Mouse (Mus musculus) heart, adult 2 months (tissue): ENCODE measurements at regions not wholly inside any gene's neighbourhood (a gene's known extent, or its start where the extent isn't known, plus 50 kb on each side); places are given as distances from the start of the nearest gene placed in this dataset.

Experiments used
- CTCF ChIP-seq: fragments of 200-600 bp; IDR thresholded peaks from 2 replicates; pipeline ENCODE4 v1.8.1; 2022; ENCODE audit warnings: antibody characterized with exemption, mild to moderate bottlenecking, moderate library complexity
- POLR2A ChIP-seq: fragments of 200-500 bp; IDR thresholded peaks from 2 replicates; pipeline ENCODE4 v1.6.1; 2011; ENCODE audit warnings: mild to moderate bottlenecking, low read depth, low read length, control low read depth; ENCODE audit not compliant: insufficient read depth

DNA sequence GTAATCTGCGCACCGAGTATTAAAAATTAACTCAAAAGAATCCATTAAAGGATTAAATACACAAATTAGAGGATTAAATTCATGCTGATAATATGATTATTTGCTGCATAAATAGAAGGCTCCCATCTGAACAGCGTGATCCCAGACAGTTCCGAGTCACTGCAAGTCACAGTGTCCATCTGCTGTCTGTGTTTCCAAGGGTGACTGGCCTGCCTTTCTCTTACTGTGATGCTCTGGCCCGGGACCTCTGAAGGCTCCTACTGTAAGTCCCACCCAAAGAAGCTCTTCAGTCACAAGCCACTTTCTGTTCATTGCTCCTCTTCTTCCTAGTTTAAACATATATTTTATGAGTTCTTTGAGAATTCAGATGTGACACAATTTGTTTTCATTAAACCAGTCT is 293.1 kb downstream of the Ice1 start:
- TF ChIP-seq POLR2A, result no peak
- no peak for TF ChIP-seq CTCF
